Mouse (Mus musculus) limb, embryonic 11.5 days (tissue): ENCODE measurements around the gene Ubl3. TPM values are rescaled to one million over a fixed set of nuclear protein-coding genes. Genes with fewer than 3 reads are reported as not detected.

Source experiments
- ATAC-seq: fragments of 200-750 bp; cut with Nextera tagmentation; 2 replicates; pipeline ENCODE4 v1.8.0; 2017; ENCODE audit warnings: low read depth; ENCODE audit not compliant: insufficient number of reproducible peaks, low FRiP score, low TSS enrichment
- DNase-seq: peaks from one replicate; pipeline ENCODE4 v3.0.0-alpha.2; 2015; ENCODE audit warnings: low spot score
- H3K27ac ChIP-seq: fragments of 300-500 bp; sonication (generic); replicated peaks from 2 replicates; pipeline ENCODE4 v1.5.1; 2014; ENCODE audit warnings: low read depth, mild to moderate bottlenecking, low read length
- H3K27me3 ChIP-seq: fragments of 300-500 bp; sonication (generic); 2 replicates; pipeline ENCODE4 v1.6.1; 2014; ENCODE audit warnings: mild to moderate bottlenecking, low read length, mixed read lengths; ENCODE audit not compliant: control insufficient read depth, insufficient read depth
- H3K36me3 ChIP-seq: fragments of 300-500 bp; sonication (generic); 2 replicates; pipeline ENCODE4 v1.6.1; 2014; ENCODE audit warnings: mild to moderate bottlenecking, low read length, moderate library complexity, mixed read lengths; ENCODE audit not compliant: control insufficient read depth, insufficient read depth
- H3K4me1 ChIP-seq: fragments of 300-500 bp; sonication (generic); 2 replicates; pipeline ENCODE4 v1.6.1; 2014; ENCODE audit warnings: low read length, mixed read lengths; ENCODE audit not compliant: control insufficient read depth, insufficient read depth
- H3K4me2 ChIP-seq: fragments of 300-500 bp; sonication (generic); 2 replicates; pipeline ENCODE4 v1.6.1; 2014; ENCODE audit warnings: low read depth, mild to moderate bottlenecking, moderate library complexity; ENCODE audit not compliant: severe bottlenecking
- H3K4me3 ChIP-seq: fragments of 300-500 bp; sonication (generic); 2 replicates; pipeline ENCODE4 v1.5.1; 2014; ENCODE audit warnings: low read depth, low read length
- H3K9ac ChIP-seq: fragments of 300-500 bp; sonication (generic); 2 replicates; pipeline ENCODE4 v1.6.1; 2014; ENCODE audit warnings: mild to moderate bottlenecking, low read length
- H3K9me3 ChIP-seq: fragments of 300-500 bp; sonication (generic); 2 replicates; pipeline ENCODE4 v1.6.1; 2016; ENCODE audit warnings: low read length; ENCODE audit not compliant: control insufficient read depth
- WGBS: fragments of 180-500 bp; shearing (Covaris S2); extraction: QIAGEN DNeasy Blood & Tissue Kit; methylation state at CpG from one replicate; pipeline ENCODE4 v1.1.7; 2014; 5-methylcytosine and 5-hydroxymethylcytosine counted together
- polyA plus RNA-seq: library from polyadenylated mRNA; unstranded; fragments of >200 nt; fragmentation: Nextera tagmentation; extraction: Ambion mirVana; gene quantifications from 2 replicates; pipeline ENCODE4 v1.2.1, GENCODE M21; 2014

Gene Ubl3
- polyA plus RNA-seq, 1 experiment from 2014 or later = 50.6 TPM

- no peak overlapping the region for H3K4me2 ChIP-seq
- H3K27me3 ChIP-seq = no peaks in the 10 kb centered on the region
- no peaks in the 10 kb centered on the region for H3K9me3 ChIP-seq
- no peaks in the 10 kb centered on the region for H3K36me3 ChIP-seq
- WGBS = 85% methylated on average over 11 of the region's 11 CpGs
- H3K4me3 ChIP-seq = no peak overlapping the region
- ATAC-seq (no peak), DNase-seq (no peak)
- no peak overlapping the region for H3K9ac ChIP-seq
- H3K4me1 ChIP-seq = 0 out of 2 replicates have a peak, but pooled peaks cover 6% of the 10 kb centered on the region
- H3K27ac ChIP-seq = no peak overlapping the region
Measured at GRCm38 (mm10) chr5:148486202-148486601, 66.4 kb downstream of the Ubl3 start.

GRCm38 (mm10) chr5:148481745-148482144 is 70.8 kb downstream of the Ubl3 start:
- Histone ChIP-seq H3K4me2 (no peak overlapping the region), H3K9me3 (no peaks in the 10 kb centered on the region), H3K27ac (no peak overlapping the region), H3K36me3 (no peaks in the 10 kb centered on the region), H3K4me3 (no peak overlapping the region), H3K4me1 (no peaks in the 10 kb centered on the region), H3K9ac (no peak overlapping the region), H3K27me3 (no peaks in the 10 kb centered on the region)
- 81% methylated on average over 3 of the region's 3 CpGs for WGBS
- ATAC-seq = no peak
- DNase-seq = no peak

- Histone ChIP-seq H3K27me3 (no peaks in the 10 kb centered on the region), H3K4me3 (no peak overlapping the region), H3K4me1 (no peaks in the 10 kb centered on the region), H3K4me2 (no peak overlapping the region), H3K36me3 (no peaks in the 10 kb centered on the region), H3K9ac (no peak overlapping the region), H3K27ac (no peak overlapping the region), H3K9me3 (no peaks in the 10 kb centered on the region)
- DNase-seq (no peak), ATAC-seq (no peak)
- 81% methylated on average over 7 of the region's 7 CpGs for WGBS
Measured at GRCm38 (mm10) chr5:148474346-148474745, 78.2 kb downstream of the Ubl3 start.

DNA sequence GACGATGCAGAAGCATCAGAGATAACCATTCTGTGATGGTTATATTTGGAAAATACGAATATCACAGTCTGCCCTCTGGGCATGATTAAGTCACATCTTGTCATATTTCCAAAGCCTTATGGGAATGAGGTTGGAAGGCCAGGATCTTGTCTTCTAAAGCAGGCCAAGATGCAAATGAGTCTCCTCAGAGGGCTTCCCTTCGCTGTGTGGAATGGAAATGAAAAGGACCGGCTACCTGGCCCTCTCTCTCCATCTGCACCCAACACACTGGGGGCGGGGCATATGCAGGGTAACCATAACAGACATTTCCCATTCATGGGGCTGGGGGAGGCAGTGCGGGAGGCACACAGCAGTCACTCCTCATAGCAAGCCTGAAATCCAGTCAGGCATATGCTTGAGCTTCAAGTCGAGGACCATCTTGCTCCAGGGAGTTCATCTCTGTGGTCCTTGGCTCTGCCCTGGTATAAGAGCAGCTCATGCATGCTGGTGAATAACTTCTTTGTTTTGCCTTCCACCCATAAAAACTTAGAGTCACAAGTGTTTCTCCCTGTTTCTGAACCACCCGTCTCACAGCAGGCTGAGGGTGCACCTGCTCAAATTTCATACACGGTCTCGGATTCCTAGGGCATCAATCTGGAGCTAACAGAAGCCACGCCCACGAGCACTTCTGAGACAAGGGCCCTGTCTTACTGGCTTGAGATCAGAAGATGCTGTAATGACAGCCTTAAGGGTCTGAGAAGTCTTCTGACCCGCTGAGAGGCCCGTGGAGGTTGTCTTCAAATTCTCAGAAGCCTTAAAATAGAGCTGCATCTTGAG is 83.8 kb downstream of the Ubl3 start:
- H3K27ac ChIP-seq = no peak overlapping the region
- no peak overlapping the region for H3K4me2 ChIP-seq
- peak; percentile 30 for DNase-seq
- H3K9ac ChIP-seq = no peak overlapping the region
- WGBS = 51% methylated on average over 14 of the region's 14 CpGs
- ATAC-seq = 0 out of 2 replicates have a peak, but pooled peaks have one; percentile 28
- peaks cover 8% of the 10 kb centered on the region; the same call in 1 of the 2 replicates for H3K4me1 ChIP-seq
- H3K4me3 ChIP-seq = no peak overlapping the region
- no peaks in the 10 kb centered on the region for H3K9me3 ChIP-seq
- no peaks in the 10 kb centered on the region for H3K27me3 ChIP-seq
- no peaks in the 10 kb centered on the region for H3K36me3 ChIP-seq

- no peaks in the 10 kb centered on the region for H3K27me3 ChIP-seq
- ATAC-seq (no peak), DNase-seq (no peak)
- H3K4me1 ChIP-seq = peaks cover 8% of the 10 kb centered on the region; the same call in 1 of the 2 replicates
- no peaks in the 10 kb centered on the region for H3K36me3 ChIP-seq
- WGBS = 35% methylated on average over 8 of the region's 8 CpGs
- H3K9ac ChIP-seq = no peak overlapping the region
- H3K9me3 ChIP-seq = no peaks in the 10 kb centered on the region
- no peak overlapping the region for H3K27ac ChIP-seq
- H3K4me2 ChIP-seq = no peak overlapping the region
- no peak overlapping the region for H3K4me3 ChIP-seq
Measured at GRCm38 (mm10) chr5:148466933-148467607, 85.5 kb downstream of the Ubl3 start.

- Histone ChIP-seq H3K27ac (no peak overlapping the region), H3K9me3 (no peaks in the 10 kb centered on the region), H3K4me2 (no peak overlapping the region), H3K9ac (no peak overlapping the region), H3K4me1 (peaks cover 8% of the 10 kb centered on the region; the same call in 1 of the 2 replicates), H3K36me3 (no peaks in the 10 kb centered on the region), H3K4me3 (no peak overlapping the region), H3K27me3 (no peaks in the 10 kb centered on the region)
- DNase-seq (no peak), ATAC-seq (no peak)
- 83% methylated on average over 5 of the region's 5 CpGs for whole genome bisulfite sequencing
Measured at GRCm38 (mm10) chr5:148466116-148466515, 86.5 kb downstream of the Ubl3 start.

DNA sequence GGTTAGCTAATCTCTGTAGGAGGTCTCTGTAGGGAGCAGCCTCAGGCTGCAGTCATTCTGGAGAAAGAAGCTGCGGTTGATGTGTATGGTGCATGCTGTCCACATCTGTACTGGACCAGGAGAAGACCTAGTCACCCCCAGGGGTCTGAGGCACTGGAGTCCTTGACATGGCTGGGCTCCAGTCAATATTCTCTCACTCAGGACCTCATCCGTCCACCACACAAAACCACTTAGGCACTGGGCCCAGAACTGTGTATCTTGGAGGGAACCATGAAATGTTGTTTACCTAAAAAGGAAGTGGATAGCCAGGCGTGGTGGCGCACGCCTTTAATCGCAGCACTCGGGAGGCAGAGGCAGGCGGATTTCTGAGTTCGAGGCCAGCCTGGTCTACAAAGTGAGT is 87.5 kb downstream of the Ubl3 start:
- Histone ChIP-seq H3K27me3 (no peaks in the 10 kb centered on the region), H3K4me1 (peaks cover 8% of the 10 kb centered on the region; the same call in 1 of the 2 replicates), H3K4me3 (no peak overlapping the region), H3K27ac (no peak overlapping the region), H3K9ac (no peak overlapping the region), H3K36me3 (no peaks in the 10 kb centered on the region), H3K9me3 (peaks cover 3% of the 10 kb centered on the region; the same call in 1 of the 2 replicates), H3K4me2 (no peak overlapping the region)
- ATAC-seq (no peak), DNase-seq (no peak)
- 94% methylated on average over 9 of the region's 9 CpGs for WGBS

DNA sequence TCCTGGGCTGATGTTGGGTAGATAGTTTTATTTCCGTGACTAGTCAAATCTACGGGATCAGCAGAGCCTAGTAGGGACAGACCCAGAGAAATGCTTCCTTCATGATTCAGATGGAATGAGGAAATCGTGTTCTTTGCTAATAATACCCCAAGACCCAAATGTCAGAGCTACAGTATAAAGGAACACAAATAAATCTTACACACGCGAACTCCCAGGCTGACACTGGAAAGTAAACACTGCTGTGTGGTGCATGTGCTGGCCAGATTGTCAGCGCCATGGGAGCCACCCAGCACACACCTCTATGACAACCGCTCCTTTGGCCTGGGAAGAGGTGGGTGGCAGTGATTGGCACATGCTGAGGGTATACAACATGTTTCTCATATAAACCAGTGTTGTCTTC is 88.1 kb downstream of the Ubl3 start:
- Histone ChIP-seq H3K36me3 (no peaks in the 10 kb centered on the region), H3K9ac (no peak overlapping the region), H3K4me1 (peaks cover 8% of the 10 kb centered on the region; the same call in 1 of the 2 replicates), H3K4me3 (no peak overlapping the region), H3K27ac (no peak overlapping the region), H3K4me2 (no peak overlapping the region), H3K9me3 (peaks cover 3% of the 10 kb centered on the region; the same call in 1 of the 2 replicates), H3K27me3 (no peaks in the 10 kb centered on the region)
- WGBS = 81% methylated on average over 7 of the region's 7 CpGs
- DNase-seq (no peak), ATAC-seq (no peak)
